ENCODE assay signal across 13 mouse cellular contexts in genomic region chrX:77777822-77778221, GRCm38 (mm10). TPM values are rescaled to one million over a fixed set of nuclear protein-coding genes. Genes with fewer than 3 reads are reported as not detected.
DNase-seq lines count a peak whose midpoint lies in the region; TF ChIP-seq lines count a peak whose summit lies in the region.
"Had no signal": no experiment of that assay in that cellular context is flagged by ENCODE, and none has a peak within 500 bp of the region (broad histone marks: within the 10 kb centered on the region; RNA-seq: fewer than 3 reads in every experiment).

No protein-coding gene starts in this region.

- no peak overlapping the region for H3K27ac ChIP-seq in gastrocnemius, adult 2 months
- H3K27ac ChIP-seq: kidney, embryonic 15.5 days; lung, embryonic 15.5 days had no signal

- intact Hi-C loops in gastrocnemius, adult 2 months (cut with DNase I): no loop called here

- peak; percentile 31; the same call in 1 of the 2 replicates for TF ChIP-seq CTCF in gastrocnemius, adult 2 months (IDR thresholded peaks at IDR 0.05)

- DNase-seq in gastrocnemius, adult 2 months: no peak
- no peak for DNase-seq in gastrocnemius, postnatal 10 days
- peak; percentile 8 for DNase-seq in lung, postnatal 14 days
- no peak for DNase-seq in lung, postnatal 4 days
- peak; percentile 17 for DNase-seq in ES-CJ7 (ENCODE audit: low read depth, low spot score)
- DNase-seq in naive thymus-derived CD4-positive, alpha-beta T cell, adult 2 months (ENCODE audit: low read depth): peak; percentile 45
- no peak for DNase-seq in frontal cortex, postnatal 14 days (ENCODE audit: low spot score in 2 of 2)
- DNase-seq in right cerebral cortex, postnatal 36 days (ENCODE audit: low spot score in 2 of 2): no peak
- DNase-seq: cerebellum, adult 9-11 months; gastrocnemius, postnatal 36 days; heart, postnatal 14 days had no signal

- no peak overlapping the region for H3K4me3 ChIP-seq in gastrocnemius, adult 2 months
- H3K4me3 ChIP-seq: kidney, embryonic 15.5 days; lung, embryonic 15.5 days had no signal

RNA-seq across cellular contexts. Expression of gene Prkx, which starts 18.3 kb away (rescaled TPM):
- 1 to 10 TPM; 5.8 to 7.4 TPM for total RNA-seq in gastrocnemius, adult 2 months (2021)
- total RNA-seq in gastrocnemius, postnatal 10 days (2021): 1 to 10 TPM; 4.7 to 5.5 TPM

Comparison
In these comparisons a context has a peak if more than half of its experiments do, and no peak if none do; other contexts are left out.
1. DNase-seq: peak in lung, postnatal 14 days (single experiment), ES-CJ7 (single experiment) and naive thymus-derived CD4-positive, alpha-beta T cell, adult 2 months (single experiment); none in gastrocnemius, adult 2 months (single experiment), gastrocnemius, postnatal 10 days (single experiment), lung, postnatal 4 days (0 of 2), frontal cortex, postnatal 14 days (0 of 2) and right cerebral cortex, postnatal 36 days (0 of 2).